Mouse (Mus musculus) intestine, embryonic 15.5 days (tissue): ENCODE measurements around the gene Rarres1. TPM values are rescaled to one million over a fixed set of nuclear protein-coding genes. Genes with fewer than 3 reads are reported as not detected.
A peak's percentile ranks its signal among the peaks of the same experiment; 100 is the strongest.

Source experiments
- ATAC-seq: fragments of 200-750 bp; cut with Nextera tagmentation; 2 replicates; pipeline ENCODE4 v1.8.0; 2017; ENCODE audit warnings: moderate TSS enrichment, moderate library complexity
- H3K27ac ChIP-seq: fragments of 300-500 bp; sonication (generic); 2 replicates; pipeline ENCODE4 v1.5.1; 2015; ENCODE audit warnings: mild to moderate bottlenecking, inconsistent platforms
- H3K27me3 ChIP-seq: fragments of 300-500 bp; sonication (generic); replicated peaks from 2 replicates; pipeline ENCODE4 v1.6.1; 2015; ENCODE audit warnings: inconsistent platforms
- H3K36me3 ChIP-seq: fragments of 300-500 bp; sonication (generic); 2 replicates; pipeline ENCODE4 v1.6.1; 2015; ENCODE audit warnings: inconsistent platforms
- H3K4me1 ChIP-seq: fragments of 300-500 bp; sonication (generic); replicated peaks from 2 replicates; pipeline ENCODE4 v1.6.1; 2015; ENCODE audit warnings: inconsistent platforms
- H3K4me2 ChIP-seq: fragments of 300-500 bp; sonication (generic); replicated peaks from 2 replicates; pipeline ENCODE4 v1.6.1; 2015; ENCODE audit warnings: mild to moderate bottlenecking, inconsistent platforms
- H3K4me3 ChIP-seq: fragments of 300-500 bp; sonication (generic); replicated peaks from 2 replicates; pipeline ENCODE4 v1.5.1; 2015; ENCODE audit warnings: inconsistent platforms
- H3K9ac ChIP-seq: fragments of 300-500 bp; sonication (generic); 2 replicates; pipeline ENCODE4 v1.6.1; 2015; ENCODE audit warnings: inconsistent platforms
- H3K9me3 ChIP-seq: fragments of 300-500 bp; sonication (generic); 2 replicates; pipeline ENCODE4 v1.6.1; 2016; ENCODE audit warnings: inconsistent platforms
- WGBS: fragments of 180-500 bp; shearing (Covaris S2); methylation state at CpG from one replicate; pipeline ENCODE4 v1.1.7; 2015; 5-methylcytosine and 5-hydroxymethylcytosine counted together
- polyA plus RNA-seq: library from polyadenylated mRNA; unstranded; fragments of >200 nt; fragmentation: Nextera tagmentation; extraction: Ambion mirVana; gene quantifications from 2 replicates; pipeline ENCODE4 v1.2.1, GENCODE M21; 2015

Rarres1 gene
- polyA plus RNA-seq, 1 experiment from 2014 or later = 0.67 TPM

GRCm38 (mm10) chr3:67450601-67451210 lies 64.6 kb downstream of the Rarres1 start:
- Histone ChIP-seq H3K4me3 (no peak overlapping the region), H3K4me1 (no peaks in the 10 kb centered on the region), H3K9ac (no peak overlapping the region), H3K27ac (no peak overlapping the region), H3K36me3 (peaks cover 23% of the 10 kb centered on the region), H3K27me3 (no peaks in the 10 kb centered on the region), H3K9me3 (no peaks in the 10 kb centered on the region), H3K4me2 (no peak overlapping the region)
- WGBS = 86% methylated on average over 5 of the region's 5 CpGs
- no peak for ATAC-seq

- Histone ChIP-seq H3K4me2 (no peak overlapping the region), H3K4me1 (no peaks in the 10 kb centered on the region), H3K9me3 (no peaks in the 10 kb centered on the region), H3K27me3 (no peaks in the 10 kb centered on the region), H3K9ac (no peak overlapping the region), H3K4me3 (no peak overlapping the region), H3K36me3 (peaks cover 23% of the 10 kb centered on the region), H3K27ac (0 out of 2 replicates have a peak overlapping the region, but pooled peaks have one; percentile 22)
- no peak for ATAC-seq
- 95% methylated on average over 21 of the region's 21 CpGs for WGBS
These were observed 65.7 kb downstream of the Rarres1 start for GRCm38 (mm10) chr3:67449660-67450059.

- Histone ChIP-seq H3K9me3 (no peaks in the 10 kb centered on the region), H3K4me3 (no peak overlapping the region), H3K27ac (no peak overlapping the region), H3K27me3 (no peaks in the 10 kb centered on the region), H3K36me3 (peaks cover 24% of the 10 kb centered on the region), H3K4me2 (no peak overlapping the region), H3K4me1 (no peaks in the 10 kb centered on the region), H3K9ac (no peak overlapping the region)
- ATAC-seq = no peak
- WGBS = 90% methylated on average over 2 of the region's 2 CpGs
These were observed 68.2 kb downstream of the Rarres1 start for GRCm38 (mm10) chr3:67447143-67447542.

GRCm38 (mm10) chr3:67434011-67434410 lies 81.3 kb downstream of the Rarres1 start:
- WGBS = 90% methylated on average over 6 of the region's 6 CpGs
- no peak overlapping the region for H3K9ac ChIP-seq
- peaks cover 10% of the 10 kb centered on the region for H3K36me3 ChIP-seq
- ATAC-seq = no peak
- H3K27ac ChIP-seq = no peak overlapping the region
- no peaks in the 10 kb centered on the region for H3K9me3 ChIP-seq
- 0 out of 2 replicates have a peak, but pooled peaks cover 2% of the 10 kb centered on the region for H3K4me1 ChIP-seq
- no peak overlapping the region for H3K4me3 ChIP-seq
- no peak overlapping the region for H3K4me2 ChIP-seq
- no peaks in the 10 kb centered on the region for H3K27me3 ChIP-seq

- peak within 1 kb of the TSS; percentile 73 for H3K4me2 ChIP-seq
- peak; percentile 98 for ATAC-seq
- no peaks in the 10 kb centered on the region for H3K27me3 ChIP-seq
- under 1% methylated on average over 24 of the region's 24 CpGs for WGBS
- 0 out of 2 replicates have a peak, but pooled peaks cover 2% of the 10 kb centered on the region for H3K4me1 ChIP-seq
- peak within 1 kb of the TSS; percentile 90 for H3K9ac ChIP-seq
- H3K9me3 ChIP-seq = no peaks in the 10 kb centered on the region
- no peaks in the 10 kb centered on the region; the same call in 1 of the 2 replicates for H3K36me3 ChIP-seq
- H3K27ac ChIP-seq = peak within 1 kb of the TSS; percentile 40; the same call in 1 of the 2 replicates
- peak within 1 kb of the TSS; percentile 98 for H3K4me3 ChIP-seq
These were observed 85.3 kb downstream of the Rarres1 start, which contains the start of gene Gfm1 for GRCm38 (mm10) chr3:67429999-67430380. TSS of gene Gfm1 (plus strand) at chr3:67430096.

- peak overlapping the region; percentile 73 for H3K4me2 ChIP-seq
- H3K4me1 ChIP-seq = 0 out of 2 replicates have a peak, but pooled peaks cover 2% of the 10 kb centered on the region
- peak overlapping the region; percentile 98 for H3K4me3 ChIP-seq
- no peaks in the 10 kb centered on the region for H3K9me3 ChIP-seq
- H3K9ac ChIP-seq = no peak overlapping the region
- 28% methylated on average over 8 of the region's 8 CpGs for WGBS
- peak; percentile 75 for ATAC-seq
- no peak overlapping the region for H3K27ac ChIP-seq
- no peaks in the 10 kb centered on the region; the same call in 1 of the 2 replicates for H3K36me3 ChIP-seq
- H3K27me3 ChIP-seq = no peaks in the 10 kb centered on the region
These were observed 85.9 kb downstream of the Rarres1 start for GRCm38 (mm10) chr3:67429338-67429998.

Other genes with a start within 250 kb of the Rarres1 start
- gene Mlf1, start 141.4 kb downstream of the Rarres1 start, polyA plus RNA-seq = 6.8 and 9.1 TPM in 2 replicates
- not detected in 2 replicates for gene Gm17402, start 140.4 kb downstream of the Rarres1 start, polyA plus RNA-seq
- gene Gfm1, start 85.4 kb downstream of the Rarres1 start, polyA plus RNA-seq = 54.6 and 59.7 TPM in 2 replicates
- 86.8 and 92.4 TPM in 2 replicates for gene Lxn, start 51.6 kb downstream of the Rarres1 start, polyA plus RNA-seq
- gene Mfsd1, start 67.2 kb upstream of the Rarres1 start, polyA plus RNA-seq = 52.0 and 54.8 TPM in 2 replicates